In genomic region chrX:70364661-70365613, GRCm38 (mm10) we compare ENCODE assay signal across 8 mouse cellular contexts. TPM values are rescaled to one million over a fixed set of nuclear protein-coding genes. Genes with fewer than 3 reads are reported as not detected.
DNase-seq lines count a peak whose midpoint lies in the region; ATAC-seq and TF ChIP-seq lines count a peak whose summit lies in the region.

TSS of gene Ids (minus strand) at chrX:70365084.

- peak; percentile 97 for ATAC-seq in cerebellum, adult (ENCODE audit: insufficient number of reproducible peaks, low FRiP score, low TSS enrichment)
- ATAC-seq in forebrain, embryonic 14.5 days, result peak; percentile 96
- peak; percentile 97 for ATAC-seq in neural tube, embryonic 15.5 days (ENCODE audit: low FRiP score)

- H3K9ac ChIP-seq in ES-Bruce4 (ENCODE audit: low read depth, poor library complexity, severe bottlenecking), result peak within 1 kb of the TSS; percentile 37
- H3K9ac ChIP-seq in forebrain, embryonic 14.5 days (ENCODE audit: low read length), result peak within 1 kb of the TSS; percentile 62
- H3K9ac ChIP-seq in neural tube, embryonic 15.5 days (replicated peaks), result peak within 1 kb of the TSS; percentile 54

- intact Hi-C loops in heart, postnatal 14 days (cut with DNase I), result loop anchor here (10.0 kb wide), 1 partner anchor 210 kb away; no protein-coding TSS in a partner anchor

- 34% methylated on average over 40 of the region's 45 CpGs for WGBS in forebrain, embryonic 14.5 days
- 23% methylated on average over 45 of the region's 45 CpGs for WGBS in neural tube, embryonic 15.5 days

- peak; percentile 93 for DNase-seq in forebrain, embryonic 14.5 days (ENCODE audit: low spot score)
- peak; percentile 86 to 87 for DNase-seq in heart, postnatal 14 days
- DNase-seq in layer of hippocampus, adult 11-12 months (ENCODE audit: low spot score), result peak; percentile 81
- DNase-seq in lung, adult 18-20 months, result peak; percentile 90 to 92
- peak; percentile 85 for DNase-seq in testis, postnatal 14 days (ENCODE audit: low spot score)

- TF ChIP-seq POLR2A in ES-Bruce4 (IDR thresholded peaks at IDR 0.05; ENCODE audit: insufficient read depth, low read length), result no peak

- H3K4me2 ChIP-seq in forebrain, embryonic 14.5 days (ENCODE audit: low read length), result peak within 1 kb of the TSS; percentile 49
- peak within 1 kb of the TSS; percentile 55 for H3K4me2 ChIP-seq in neural tube, embryonic 15.5 days

- no peak within 1 kb of the TSS for H3K27ac ChIP-seq in ES-Bruce4 (ENCODE audit: insufficient read depth, low read length)
- H3K27ac ChIP-seq in forebrain, embryonic 14.5 days (ENCODE audit: low read depth, low read length), result peak within 1 kb of the TSS; percentile 44; the same call in 1 of the 2 replicates
- H3K27ac ChIP-seq in neural tube, embryonic 15.5 days (replicated peaks), result peak within 1 kb of the TSS; percentile 74

- H3K36me3 ChIP-seq in ES-Bruce4 (ENCODE audit: control insufficient read depth, insufficient read depth, low read length, poor library complexity, severe bottlenecking), result no peaks in the 10 kb centered on the region
- H3K36me3 ChIP-seq in forebrain, embryonic 14.5 days (ENCODE audit: control insufficient read depth, insufficient read depth, low read length), result peaks cover 6% of the 10 kb centered on the region
- peaks cover under 1% of the 10 kb centered on the region; the same call in 1 of the 2 replicates for H3K36me3 ChIP-seq in neural tube, embryonic 15.5 days

- TF ChIP-seq EP300 in ES-Bruce4 (IDR thresholded peaks at IDR 0.05; ENCODE audit: insufficient read depth, low read depth, low read length), result no peak

- TF ChIP-seq CTCF in ES-Bruce4 (IDR thresholded peaks at IDR 0.05; ENCODE audit: low read depth, low read length), result no peak

- H3K4me3 ChIP-seq in ES-Bruce4 (ENCODE audit: low read depth, low read length), result peak within 1 kb of the TSS; percentile 48
- H3K4me3 ChIP-seq in forebrain, embryonic 14.5 days (ENCODE audit: low read depth, low read length), result peak within 1 kb of the TSS; percentile 44
- peak within 1 kb of the TSS; percentile 49 for H3K4me3 ChIP-seq in neural tube, embryonic 15.5 days (replicated peaks)

- H3K4me1 ChIP-seq in ES-Bruce4 (ENCODE audit: control insufficient read depth, insufficient read depth, low read length), result no peaks in the 10 kb centered on the region
- H3K4me1 ChIP-seq in forebrain, embryonic 14.5 days (ENCODE audit: control insufficient read depth, insufficient read depth, low read length), result 0 out of 2 replicates have a peak, but pooled peaks cover 2% of the 10 kb centered on the region
- H3K4me1 ChIP-seq in neural tube, embryonic 15.5 days, result peaks cover 11% of the 10 kb centered on the region

- H3K27me3 ChIP-seq in ES-Bruce4 (ENCODE audit: control insufficient read depth, insufficient read depth, low read length, poor library complexity, severe bottlenecking), result no peaks in the 10 kb centered on the region
- H3K27me3 ChIP-seq in forebrain, embryonic 14.5 days (replicated peaks; ENCODE audit: control insufficient read depth, insufficient read depth, low read length), result no peaks in the 10 kb centered on the region
- no peaks in the 10 kb centered on the region for H3K27me3 ChIP-seq in neural tube, embryonic 15.5 days (replicated peaks)

- no peaks in the 10 kb centered on the region for H3K9me3 ChIP-seq in ES-Bruce4 (replicated peaks; ENCODE audit: control insufficient read depth, insufficient read depth, low read length, poor library complexity, severe bottlenecking)
- H3K9me3 ChIP-seq in forebrain, embryonic 14.5 days (replicated peaks; ENCODE audit: control insufficient read depth, low read length), result no peaks in the 10 kb centered on the region
- no peaks in the 10 kb centered on the region for H3K9me3 ChIP-seq in neural tube, embryonic 15.5 days (replicated peaks)

RNA-seq across cellular contexts. Expression of gene Ids, which starts in this region (rescaled TPM):
- polyA plus RNA-seq in ES-Bruce4 (2011; ENCODE audit: insufficient read depth, insufficient read length, low read depth, missing spikeins), result 18.3 and 19.0 TPM in 2 replicates
- 13.8 and 15.1 TPM in 2 replicates for polyA plus RNA-seq in forebrain, embryonic 14.5 days (2014; fragmentation: Nextera tagmentation; extraction: Ambion mirVana)
- 10 to 100 TPM; 19.5 to 21.8 TPM for total RNA-seq in heart, postnatal 14 days (2021)
- polyA plus RNA-seq in neural tube, embryonic 15.5 days (2015; fragmentation: Nextera tagmentation; extraction: Ambion mirVana), result 12.4 and 15.6 TPM in 2 replicates
